Mouse (Mus musculus): ENCODE results near the gene Nek6.

DNA sequence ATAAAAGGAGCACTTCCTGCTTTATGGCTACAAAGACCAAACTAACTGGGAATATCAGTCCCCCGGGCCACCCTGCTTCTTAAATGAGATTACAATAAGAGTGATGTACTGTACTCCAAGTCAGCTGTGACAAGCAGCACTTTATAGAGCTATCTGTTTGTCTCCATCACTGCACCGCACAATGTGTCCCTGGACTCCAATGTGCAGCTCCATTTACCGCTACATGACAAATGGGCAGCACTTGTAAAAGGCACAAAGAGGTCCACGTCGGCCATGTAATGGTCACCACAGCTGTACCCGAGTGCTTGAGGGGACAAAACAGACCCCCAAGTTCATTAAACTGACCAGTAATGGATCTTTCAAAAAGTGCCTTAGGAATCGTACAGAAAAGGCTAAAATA, 83.4 kb downstream of the Nek6 start:
- TF ChIP-seq CTCF (IDR thresholded peaks at IDR 0.05; ENCODE audit: insufficient read depth, low read depth, low read length) (no peak), POLR2A (IDR thresholded peaks at IDR 0.05; ENCODE audit: insufficient read depth, low read depth, low read length) (no peak)
